Mouse (Mus musculus): Measurements from ENCODE around the gene Mpc1.
"Not testable (repeated sequence)": the region's sequence is repeated elsewhere in the genome, so short reads cannot be mapped to it uniquely, and the experiment has no call there.

The Mpc1 gene

GRCm38 (mm10) chr17:8282821-8283525 lies at the start of gene Mpc1:
Mpc1 (plus strand) TSS chr17:8282904.
- in situ Hi-C loops (cut with MseI, MboI), result no loop called here

DNA sequence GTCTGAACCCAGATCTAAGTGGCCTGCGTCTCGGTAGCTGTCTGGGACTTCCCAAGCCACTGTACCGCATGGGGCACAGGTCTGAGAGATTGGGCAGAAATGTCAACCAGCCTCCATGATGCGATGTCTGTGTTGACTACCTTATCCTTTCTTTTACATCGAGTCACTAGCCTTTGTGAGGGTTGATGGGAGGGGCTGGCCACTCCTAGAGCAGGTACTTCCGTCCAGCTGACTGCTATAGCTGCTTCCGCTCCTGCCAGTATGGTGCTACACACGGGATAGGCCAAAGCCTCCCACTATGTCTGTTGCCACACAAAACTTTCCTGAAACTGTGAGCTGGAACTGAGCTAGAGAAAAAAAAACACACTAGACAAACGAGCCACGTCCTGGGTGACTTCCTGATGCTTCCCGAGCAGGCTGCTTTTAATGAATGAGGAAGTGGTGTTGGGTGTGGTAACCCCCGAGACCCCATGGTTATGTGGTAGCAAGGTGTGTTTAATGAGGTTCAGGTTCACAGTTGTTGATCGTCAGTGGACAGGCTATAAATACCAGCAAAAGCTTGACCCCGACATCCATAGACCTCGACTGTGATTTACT lies 49.0 kb upstream of the Mpc1 start:
- in situ Hi-C loops (cut with MseI, MboI), result no loop called here

DNA sequence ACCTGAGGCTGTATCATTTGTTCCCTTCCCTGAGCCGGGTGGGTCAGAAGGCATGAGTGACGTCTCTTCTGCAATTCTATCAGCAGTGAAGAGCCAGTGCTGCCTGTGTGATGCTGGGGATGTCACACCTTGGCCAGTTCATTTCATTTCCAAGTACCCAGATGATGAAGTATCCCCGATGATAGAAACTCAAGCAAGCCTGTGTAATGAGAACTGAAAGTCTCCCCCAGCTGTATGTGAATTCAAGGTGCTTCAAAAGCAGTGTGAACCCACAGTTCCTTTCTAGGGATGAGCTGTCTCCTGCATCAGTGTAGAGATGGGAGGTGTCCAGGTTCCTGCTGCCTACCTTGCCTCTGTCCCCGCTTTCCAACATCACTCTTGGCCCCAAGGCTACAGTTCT lies 48.2 kb upstream of the Mpc1 start:
- in situ Hi-C loops (cut with MseI, MboI), result no loop called here

- in situ Hi-C loops (cut with MseI, MboI), result no loop called here
Observed at GRCm38 (mm10) chr17:8235743-8236142, 47.0 kb upstream of the Mpc1 start, which contains the start of gene Ccr6. Ccr6 (plus strand) TSS chr17:8236043.

DNA sequence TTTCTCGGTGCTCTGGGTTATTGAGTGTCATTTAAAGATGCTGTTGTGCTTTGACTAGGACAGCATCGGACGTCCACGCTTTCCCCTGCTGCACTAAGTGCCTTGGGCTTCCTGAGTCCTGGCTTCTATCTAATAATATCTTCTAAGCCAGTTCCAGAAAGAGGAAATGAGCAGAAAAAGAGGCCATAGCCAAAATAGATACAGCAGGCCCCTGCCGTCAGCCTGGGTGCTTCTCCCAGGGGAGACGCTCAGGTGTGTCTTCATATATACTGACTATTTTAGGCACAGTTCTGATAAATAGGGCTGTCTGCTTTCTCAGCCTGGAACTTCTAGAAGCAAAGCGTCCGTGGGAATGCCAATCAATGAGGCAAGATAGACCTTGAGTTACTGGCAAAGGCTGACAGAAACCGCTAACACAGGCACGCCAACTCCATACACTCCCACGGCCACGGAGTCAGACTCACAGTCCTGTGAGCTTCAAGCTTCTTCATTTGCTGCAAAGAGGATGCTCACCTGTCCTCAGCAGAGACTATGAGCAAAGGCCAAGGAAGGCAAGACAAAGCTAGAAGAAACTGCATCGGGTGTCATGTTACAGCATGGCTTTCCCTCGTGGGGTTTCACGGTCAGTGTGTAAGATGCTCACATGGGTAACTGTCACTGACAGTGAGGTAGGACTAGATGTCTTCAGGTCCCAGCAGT lies 44.5 kb upstream of the Mpc1 start:
- in situ Hi-C loops (cut with MseI, MboI), result no loop called here

GRCm38 (mm10) chr17:8239561-8239960 lies 43.1 kb upstream of the Mpc1 start:
- in situ Hi-C loops (cut with MseI, MboI), result no loop called here

DNA sequence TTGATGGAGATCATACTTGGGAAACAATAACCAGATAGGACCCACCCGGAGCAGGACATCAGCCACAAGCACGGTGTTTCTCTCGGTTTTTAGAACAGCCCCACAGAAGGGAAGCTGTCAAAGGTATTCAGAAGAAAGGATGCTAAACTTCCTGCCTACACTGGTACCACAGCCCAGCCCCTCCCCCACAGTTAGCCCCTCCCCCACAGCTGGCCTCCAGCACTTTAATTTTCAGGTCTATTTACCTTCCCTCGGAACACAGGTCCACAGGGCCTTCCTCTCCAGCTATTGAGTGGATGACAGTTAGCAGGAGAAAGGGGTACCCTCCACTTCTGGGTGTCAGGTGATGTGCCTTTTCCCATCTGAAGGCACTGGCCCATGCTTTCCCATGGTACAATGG lies 42.2 kb upstream of the Mpc1 start:
- in situ Hi-C loops (cut with MseI, MboI), result no loop called here

GRCm38 (mm10) chr17:8241645-8242044 lies 41.1 kb upstream of the Mpc1 start:
- in situ Hi-C loops (cut with MseI, MboI), result no loop called here

GRCm38 (mm10) chr17:8242186-8242585 lies 40.5 kb upstream of the Mpc1 start:
- in situ Hi-C loops (cut with MseI, MboI), result no loop called here

GRCm38 (mm10) chr17:8244124-8244523 lies 38.6 kb upstream of the Mpc1 start:
- in situ Hi-C loops (cut with MseI, MboI), result no loop called here

DNA sequence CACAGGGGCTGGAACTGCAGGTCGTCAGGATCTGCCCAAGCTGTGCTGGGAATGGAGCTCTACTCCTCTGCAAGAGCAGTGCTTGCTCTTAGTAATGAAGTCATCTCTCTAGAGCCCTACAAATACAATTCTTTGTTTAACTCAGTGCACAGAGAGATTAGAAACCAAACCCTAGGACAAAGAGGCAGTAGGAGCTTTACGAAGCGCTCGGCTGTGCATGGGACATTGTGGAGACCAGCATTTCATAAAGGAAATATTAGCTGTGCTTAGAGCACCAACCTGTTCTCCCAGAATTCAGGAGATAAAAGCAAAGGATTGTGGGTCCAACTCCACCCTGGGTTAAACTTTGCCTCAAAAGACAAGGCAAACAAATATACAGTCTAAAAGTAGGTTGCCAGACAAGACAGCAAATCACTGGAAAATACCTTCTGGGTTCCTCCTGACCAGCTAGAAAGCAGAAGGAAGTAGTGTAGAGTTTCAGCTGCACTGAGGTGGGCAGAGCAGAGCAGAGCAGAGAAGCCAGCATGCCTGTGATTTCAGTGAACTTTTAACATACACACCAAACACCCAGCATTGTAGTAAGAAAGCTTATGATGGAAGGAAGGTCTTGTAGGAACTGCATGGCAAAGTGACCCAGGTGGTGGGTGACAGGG lies 36.5 kb upstream of the Mpc1 start:
- in situ Hi-C loops (cut with MseI, MboI), result no loop called here

- in situ Hi-C loops (cut with MseI, MboI), result loop anchor here (5.0 to 10.0 kb wide), 3 partner anchors 51 to 123 kb away; no protein-coding TSS in a partner anchor
Observed at GRCm38 (mm10) chr17:8251704-8252103, 31.0 kb upstream of the Mpc1 start.

DNA sequence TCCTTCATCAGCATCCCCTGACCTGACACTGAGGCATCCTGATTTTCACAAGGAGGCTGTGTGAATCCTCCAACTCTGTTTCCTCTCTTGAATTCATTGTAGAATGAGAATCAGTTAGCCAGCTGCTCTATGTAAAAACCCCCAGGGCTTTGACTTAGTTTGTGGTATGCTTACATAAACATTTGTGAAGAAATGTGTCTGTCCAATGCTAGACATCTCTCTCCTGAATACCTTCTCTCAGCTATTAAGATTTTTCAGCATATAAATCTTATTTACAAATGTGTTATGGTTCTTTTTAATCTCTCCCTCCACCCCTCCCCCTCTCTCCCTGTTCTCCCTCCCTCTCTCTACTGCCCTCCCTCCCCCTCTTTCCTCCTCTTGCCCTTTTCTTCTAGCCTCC lies 28.4 kb upstream of the Mpc1 start:
- in situ Hi-C loops (cut with MseI, MboI), result loop anchor here (5.0 to 10.0 kb wide), 3 partner anchors 48 to 121 kb away; no protein-coding TSS in a partner anchor

DNA sequence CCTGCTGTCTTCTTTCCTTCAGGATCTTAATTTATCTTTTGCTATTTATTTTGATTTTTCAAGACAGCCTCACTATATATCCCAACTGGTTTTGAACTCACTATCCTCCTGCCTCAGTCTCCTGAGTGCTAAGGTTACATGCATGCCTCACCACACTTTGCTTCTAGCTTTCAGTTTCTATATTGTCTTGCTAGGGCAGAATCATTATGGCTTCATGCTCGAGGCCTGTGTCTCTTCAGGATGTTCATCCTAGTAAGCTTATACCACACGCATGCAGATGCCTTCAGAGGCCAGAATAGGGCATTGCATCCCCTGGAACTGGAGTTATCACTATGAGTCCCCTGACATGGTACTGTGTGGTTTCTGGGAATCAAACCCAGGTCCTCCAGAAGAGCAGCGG lies 27.8 kb upstream of the Mpc1 start:
- in situ Hi-C loops (cut with MseI, MboI), result loop anchor here (5.0 to 10.0 kb wide), 3 partner anchors 47 to 120 kb away; no protein-coding TSS in a partner anchor

GRCm38 (mm10) chr17:8255583-8255982 lies 27.1 kb upstream of the Mpc1 start:
- in situ Hi-C loops (cut with MseI, MboI), result loop anchor here (10.0 kb wide), 2 partner anchors 109 to 119 kb away; no protein-coding TSS in a partner anchor

GRCm38 (mm10) chr17:8256982-8257381 lies 25.7 kb upstream of the Mpc1 start:
- in situ Hi-C loops (cut with MseI, MboI), result loop anchor here (10.0 kb wide), 2 partner anchors 108 to 118 kb away; no protein-coding TSS in a partner anchor

GRCm38 (mm10) chr17:8264638-8265037 lies 18.1 kb upstream of the Mpc1 start:
- in situ Hi-C loops (cut with MseI, MboI), result not testable (repeated sequence)

GRCm38 (mm10) chr17:8272054-8272749 lies 10.5 kb upstream of the Mpc1 start:
- in situ Hi-C loops (cut with MseI, MboI), result no loop called here

DNA sequence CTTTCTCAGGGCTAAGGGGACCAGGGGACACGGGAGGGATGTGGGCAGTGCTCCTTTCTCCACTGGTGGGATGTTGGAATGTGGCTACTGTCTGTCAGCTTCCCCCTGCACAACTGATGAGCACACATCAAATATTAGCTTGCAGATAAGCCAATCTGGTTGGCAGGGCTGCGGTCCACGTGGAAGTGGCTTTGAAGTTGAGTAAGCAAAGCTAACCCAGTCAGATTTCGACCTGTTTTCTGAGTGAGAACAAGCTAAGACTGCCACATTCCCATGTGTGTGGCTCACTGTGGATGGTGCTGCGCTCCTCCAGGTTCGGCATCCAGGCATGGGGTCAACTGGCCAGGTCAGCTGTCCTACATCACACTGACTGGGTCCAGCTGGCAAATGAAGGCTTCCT lies 9.8 kb upstream of the Mpc1 start:
- in situ Hi-C loops (cut with MseI, MboI), result no loop called here

GRCm38 (mm10) chr17:8276071-8276470 lies 6.6 kb upstream of the Mpc1 start:
- in situ Hi-C loops (cut with MseI, MboI), result no loop called here

- in situ Hi-C loops (cut with MseI, MboI), result no loop called here
Observed at GRCm38 (mm10) chr17:8276680-8277079, 6.0 kb upstream of the Mpc1 start.
